Mouse (Mus musculus) adrenal gland, postnatal 25 days (tissue): ENCODE measurements around the gene Ube2o. TPM values are rescaled to one million over a fixed set of nuclear protein-coding genes. Genes with fewer than 3 reads are reported as not detected.
A peak's percentile ranks its signal among the peaks of the same experiment; 100 is the strongest.
"Not testable (repeated sequence)": the region's sequence is repeated elsewhere in the genome, so short reads cannot be mapped to it uniquely, and the experiment has no call there.

ENCODE experiments used
- DNase-seq: peaks from one replicate; pipeline ENCODE4 v3.0.0; 2021; ENCODE audit warnings: mixed read lengths
- total RNA-seq: library from RNA; stranded (reverse); gene quantifications from 2 replicates; pipeline ENCODE4 v1.2.3, GENCODE M21; 2021

The Ube2o gene
- total RNA-seq, 1 experiment from 2014 or later = 32.7 TPM

- DNase-seq = no peak
These were observed 34.6 kb upstream of the Ube2o start for GRCm38 (mm10) chr11:116615735-116616437.

GRCm38 (mm10) chr11:116613234-116613633 is 32.0 kb upstream of the Ube2o start:
- no peak for DNase-seq

GRCm38 (mm10) chr11:116612554-116612953 is 31.3 kb upstream of the Ube2o start:
- DNase-seq = no peak

- DNase-seq = no peak
These were observed 30.6 kb upstream of the Ube2o start for GRCm38 (mm10) chr11:116611883-116612282.

- not testable (repeated sequence) for DNase-seq
These were observed 29.9 kb upstream of the Ube2o start for GRCm38 (mm10) chr11:116611168-116611567.

- no peak for DNase-seq
These were observed 28.9 kb upstream of the Ube2o start for GRCm38 (mm10) chr11:116609965-116610630.

- no peak for DNase-seq
These were observed 26.5 kb upstream of the Ube2o start for GRCm38 (mm10) chr11:116607717-116608116.

- DNase-seq = no peak
These were observed 22.9 kb upstream of the Ube2o start for GRCm38 (mm10) chr11:116604097-116604496.

- DNase-seq = no peak
These were observed 22.1 kb upstream of the Ube2o start for GRCm38 (mm10) chr11:116603339-116603738.

- DNase-seq = no peak
These were observed 20.8 kb upstream of the Ube2o start for GRCm38 (mm10) chr11:116602043-116602442.

GRCm38 (mm10) chr11:116601166-116601565 is 19.9 kb upstream of the Ube2o start:
- no peak for DNase-seq

- DNase-seq = no peak
These were observed 18.0 kb upstream of the Ube2o start for GRCm38 (mm10) chr11:116599230-116599629.

- DNase-seq = no peak
These were observed 16.9 kb upstream of the Ube2o start for GRCm38 (mm10) chr11:116598193-116598592.

- DNase-seq = no peak
These were observed 15.5 kb upstream of the Ube2o start for GRCm38 (mm10) chr11:116596766-116597165.

GRCm38 (mm10) chr11:116593345-116593744 is 12.1 kb upstream of the Ube2o start:
- no peak for DNase-seq

GRCm38 (mm10) chr11:116592428-116592827 is 11.2 kb upstream of the Ube2o start:
- peak; percentile 92 for DNase-seq

- no peak for DNase-seq
These were observed 10.4 kb upstream of the Ube2o start for GRCm38 (mm10) chr11:116591621-116592020.

- DNase-seq = no peak
These were observed 8.3 kb upstream of the Ube2o start for GRCm38 (mm10) chr11:116589574-116589973.

- no peak for DNase-seq
These were observed 7.8 kb upstream of the Ube2o start for GRCm38 (mm10) chr11:116589020-116589531.

- DNase-seq = peak; percentile 76
These were observed 5.8 kb upstream of the Ube2o start for GRCm38 (mm10) chr11:116586801-116587631.

GRCm38 (mm10) chr11:116586310-116586709 is 5.1 kb upstream of the Ube2o start, which contains the start of gene Aanat:
Gene Aanat, plus strand, starts transcription at chr11:116586432.
- DNase-seq = no peak

GRCm38 (mm10) chr11:116585682-116586081 is 4.4 kb upstream of the Ube2o start:
- DNase-seq = no peak
